Mouse (Mus musculus): ENCODE measurements around the gene Prkrip1. TPM values are rescaled to one million over a fixed set of nuclear protein-coding genes. Genes with fewer than 3 reads are reported as not detected.

The Prkrip1 gene
- polyA plus RNA-seq, 1 experiment from 2014 or later = 81.3 TPM

DNA sequence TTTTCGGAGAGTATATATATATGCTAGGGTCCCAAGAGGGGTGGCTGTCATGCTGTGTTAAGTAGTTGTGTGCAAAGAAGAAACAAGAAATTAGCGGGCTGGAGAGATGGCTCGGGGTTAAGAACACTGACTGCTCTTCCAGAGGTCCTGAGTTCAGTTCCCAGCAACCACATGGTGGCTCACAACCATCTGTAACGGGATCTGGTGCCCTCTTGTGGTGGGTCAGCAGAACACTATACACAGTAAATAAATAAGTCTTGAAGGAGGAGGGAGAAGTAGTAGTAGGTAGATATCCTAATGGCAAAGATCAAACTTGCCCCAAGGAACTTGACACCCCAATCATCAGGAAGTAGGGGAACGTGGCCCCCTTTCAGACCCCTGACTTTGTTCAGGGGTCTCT is 56.0 kb downstream of the Prkrip1 start:
- Histone ChIP-seq H3K9ac (ENCODE audit: low read length) (no peak overlapping the region), H3K4me2 (ENCODE audit: low read depth, low read length, severe bottlenecking) (no peak overlapping the region), H3K27me3 (ENCODE audit: control insufficient read depth, insufficient read depth, low read length) (no peaks in the 10 kb centered on the region), H3K4me1 (replicated peaks; ENCODE audit: control insufficient read depth, insufficient read depth, low read length) (no peaks in the 10 kb centered on the region), H3K4me3 (ENCODE audit: low read depth, low read length) (no peak overlapping the region), H3K27ac (ENCODE audit: low read depth, low read length) (no peak overlapping the region), H3K36me3 (ENCODE audit: control insufficient read depth, insufficient read depth, low read length) (peaks cover 3% of the 10 kb centered on the region; the same call in 1 of the 2 replicates), H3K9me3 (ENCODE audit: control insufficient read depth, low read length) (no peaks in the 10 kb centered on the region)
- 80% methylated on average over 5 of the region's 5 CpGs for WGBS
- ATAC-seq (replicated peaks; ENCODE audit: low FRiP score) (no peak), DNase-seq (ENCODE audit: low spot score) (no peak)

DNA sequence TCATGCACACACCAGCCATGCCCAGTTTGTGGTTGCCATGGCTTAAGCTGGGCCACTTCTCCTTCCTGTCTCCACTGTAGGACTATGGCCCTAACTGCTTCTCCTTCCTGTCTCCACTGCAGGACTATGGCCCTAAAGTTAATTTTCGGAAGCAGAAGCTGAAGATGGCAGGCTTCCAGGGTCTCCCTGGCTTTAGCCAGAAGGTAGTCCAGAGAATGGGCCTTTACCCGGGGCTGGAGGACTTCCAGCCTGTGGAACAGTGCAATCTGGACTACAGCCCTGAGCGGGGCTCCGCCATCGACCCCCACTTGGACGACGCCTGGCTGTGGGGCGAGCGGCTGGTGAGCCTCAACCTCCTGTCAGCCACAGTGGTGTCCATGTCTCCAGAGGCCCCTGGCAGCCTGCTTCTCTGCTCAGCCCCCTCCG is 58.7 kb downstream of the Prkrip1 start:
- Histone ChIP-seq H3K27me3 (ENCODE audit: control insufficient read depth, insufficient read depth, low read length) (no peaks in the 10 kb centered on the region), H3K4me1 (replicated peaks; ENCODE audit: control insufficient read depth, insufficient read depth, low read length) (no peaks in the 10 kb centered on the region; the same call in 1 of the 2 replicates)
- ATAC-seq (replicated peaks; ENCODE audit: low FRiP score) = no peak

DNA sequence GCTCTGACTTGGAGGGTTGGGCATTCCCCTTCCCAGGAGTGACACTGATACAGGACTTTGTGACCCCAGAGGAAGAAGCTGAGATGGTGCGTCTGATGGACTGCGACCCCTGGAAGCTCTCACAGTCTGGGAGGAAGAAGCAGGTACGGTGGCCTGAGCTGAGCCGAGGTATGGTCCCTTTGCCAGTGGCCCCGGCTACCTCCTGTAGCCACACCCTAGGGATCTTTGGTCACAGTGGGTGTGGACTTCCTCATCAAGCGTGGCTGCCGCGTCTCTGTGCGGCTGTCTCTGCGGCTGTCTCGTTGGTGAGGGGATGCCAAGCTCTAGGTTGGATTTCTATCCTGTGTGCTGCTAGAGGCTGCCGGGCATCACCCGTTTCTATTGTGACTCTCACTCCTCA is 59.4 kb downstream of the Prkrip1 start:
- DNase-seq (ENCODE audit: low spot score) = no peak
- peaks cover 3% of the 10 kb centered on the region; the same call in 1 of the 2 replicates for H3K36me3 ChIP-seq (ENCODE audit: control insufficient read depth, insufficient read depth, low read length)
- 91% methylated on average over 13 of the region's 13 CpGs for WGBS

More for the DNA sequence above, 58.7 kb downstream of the Prkrip1 start:
- Histone ChIP-seq H3K4me3 (ENCODE audit: low read depth, low read length) (no peak overlapping the region), H3K36me3 (ENCODE audit: control insufficient read depth, insufficient read depth, low read length) (peaks cover 3% of the 10 kb centered on the region; the same call in 1 of the 2 replicates), H3K4me2 (ENCODE audit: low read depth, low read length, severe bottlenecking) (no peak overlapping the region), H3K9ac (ENCODE audit: low read length) (no peak overlapping the region), H3K9me3 (ENCODE audit: control insufficient read depth, low read length) (no peaks in the 10 kb centered on the region), H3K27ac (ENCODE audit: low read depth, low read length) (no peak overlapping the region)
- 95% methylated on average over 10 of the region's 10 CpGs for WGBS
- no peak for DNase-seq (ENCODE audit: low spot score)

DNA sequence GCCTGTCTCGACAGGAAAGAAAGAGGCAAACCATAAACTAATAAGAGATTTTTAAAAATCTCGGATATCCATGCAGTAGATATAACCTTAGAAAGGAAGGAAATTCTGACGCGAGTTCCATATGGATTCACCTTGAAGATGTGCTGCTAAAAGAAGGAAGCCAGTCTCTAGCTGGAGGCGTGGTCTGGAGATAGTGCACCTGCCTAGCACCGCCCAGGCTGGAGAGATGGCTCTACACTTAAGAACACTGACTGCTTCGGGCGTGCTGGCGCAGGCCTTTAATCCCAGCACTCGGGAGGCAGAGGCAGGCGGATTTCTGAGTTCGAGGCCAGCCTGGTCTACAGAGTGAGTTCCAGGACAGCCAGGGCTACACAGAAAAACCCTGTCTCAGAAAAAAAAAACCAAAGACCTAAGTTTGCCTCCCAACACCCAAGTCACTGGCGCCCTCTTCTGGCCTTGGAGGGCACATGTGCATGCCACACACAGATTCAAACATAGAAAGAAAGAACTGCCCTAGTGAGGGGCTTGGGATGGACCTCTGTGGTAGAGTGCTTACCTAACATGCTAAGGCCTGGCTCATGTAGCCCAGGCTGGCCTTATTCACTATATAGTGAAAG is 61.0 kb downstream of the Prkrip1 start:
- Histone ChIP-seq H3K4me2 (ENCODE audit: low read depth, low read length, severe bottlenecking) (no peak overlapping the region), H3K4me3 (ENCODE audit: low read depth, low read length) (no peak overlapping the region), H3K4me1 (replicated peaks; ENCODE audit: control insufficient read depth, insufficient read depth, low read length) (no peaks in the 10 kb centered on the region; the same call in 1 of the 2 replicates), H3K36me3 (ENCODE audit: control insufficient read depth, insufficient read depth, low read length) (peaks cover 3% of the 10 kb centered on the region; the same call in 1 of the 2 replicates), H3K9me3 (ENCODE audit: control insufficient read depth, low read length) (no peaks in the 10 kb centered on the region), H3K27me3 (ENCODE audit: control insufficient read depth, insufficient read depth, low read length) (no peaks in the 10 kb centered on the region), H3K9ac (ENCODE audit: low read length) (no peak overlapping the region), H3K27ac (ENCODE audit: low read depth, low read length) (no peak overlapping the region)
- ATAC-seq (replicated peaks; ENCODE audit: low FRiP score) (no peak), DNase-seq (ENCODE audit: low spot score) (peak; percentile 74)
- WGBS = 75% methylated on average over 13 of the region's 13 CpGs

More for the DNA sequence above, 59.4 kb downstream of the Prkrip1 start:
- H3K27ac ChIP-seq (ENCODE audit: low read depth, low read length) = no peak overlapping the region
- no peak overlapping the region for H3K4me3 ChIP-seq (ENCODE audit: low read depth, low read length)
- H3K9ac ChIP-seq (ENCODE audit: low read length) = no peak overlapping the region
- H3K9me3 ChIP-seq (ENCODE audit: control insufficient read depth, low read length) = no peaks in the 10 kb centered on the region
- no peaks in the 10 kb centered on the region; the same call in 1 of the 2 replicates for H3K4me1 ChIP-seq (replicated peaks; ENCODE audit: control insufficient read depth, insufficient read depth, low read length)
- ATAC-seq (replicated peaks; ENCODE audit: low FRiP score) = no peak
- H3K4me2 ChIP-seq (ENCODE audit: low read depth, low read length, severe bottlenecking) = no peak overlapping the region
- H3K27me3 ChIP-seq (ENCODE audit: control insufficient read depth, insufficient read depth, low read length) = no peaks in the 10 kb centered on the region

DNA sequence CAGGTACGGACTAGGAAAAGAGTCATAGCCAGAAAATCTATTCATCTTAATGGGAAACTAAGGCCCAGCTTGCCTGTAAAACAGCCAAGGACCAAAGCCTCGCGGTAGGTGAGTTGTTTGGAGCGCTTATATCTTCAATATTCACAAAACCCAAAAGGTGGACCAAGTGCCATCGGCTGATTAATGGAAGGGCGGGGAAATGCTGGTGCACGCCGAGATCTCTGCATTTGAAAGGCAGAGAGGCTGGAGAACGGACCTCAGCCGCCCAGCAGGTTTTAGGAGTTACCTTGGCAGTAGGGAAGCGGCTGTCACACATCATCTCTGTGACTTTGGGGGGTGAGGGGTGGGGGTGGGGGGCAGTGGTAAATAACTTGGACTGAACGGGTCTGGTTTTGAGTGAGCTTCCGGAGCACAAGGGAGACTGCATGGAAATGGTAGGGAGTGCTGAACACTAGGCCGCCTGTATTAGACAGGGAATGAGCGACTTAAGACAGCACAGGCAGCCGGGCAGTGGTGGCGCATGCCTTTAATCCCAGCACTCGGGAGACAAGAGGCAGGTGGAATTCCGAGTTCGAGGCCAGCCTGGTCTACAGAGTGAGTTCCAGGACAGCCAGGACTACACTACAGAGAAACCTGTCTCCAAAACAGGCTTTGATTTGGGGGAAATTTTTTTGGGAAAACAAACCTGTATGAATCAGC is 62.3 kb downstream of the Prkrip1 start:
- no peaks in the 10 kb centered on the region; the same call in 1 of the 2 replicates for H3K4me1 ChIP-seq (replicated peaks; ENCODE audit: control insufficient read depth, insufficient read depth, low read length)
- H3K9me3 ChIP-seq (ENCODE audit: control insufficient read depth, low read length) = no peaks in the 10 kb centered on the region
- no peak overlapping the region for H3K27ac ChIP-seq (ENCODE audit: low read depth, low read length)
- no peaks in the 10 kb centered on the region for H3K27me3 ChIP-seq (ENCODE audit: control insufficient read depth, insufficient read depth, low read length)
- H3K4me3 ChIP-seq (ENCODE audit: low read depth, low read length) = peak overlapping the region; percentile 66
- peak overlapping the region; percentile 75 for H3K4me2 ChIP-seq (ENCODE audit: low read depth, low read length, severe bottlenecking)
- DNase-seq (ENCODE audit: low spot score) = no peak
- no peak for ATAC-seq (replicated peaks; ENCODE audit: low FRiP score)
- 7% methylated on average over 20 of the region's 20 CpGs for WGBS
- peaks cover 3% of the 10 kb centered on the region; the same call in 1 of the 2 replicates for H3K36me3 ChIP-seq (ENCODE audit: control insufficient read depth, insufficient read depth, low read length)
- peak overlapping the region; percentile 80 for H3K9ac ChIP-seq (ENCODE audit: low read length)

DNA sequence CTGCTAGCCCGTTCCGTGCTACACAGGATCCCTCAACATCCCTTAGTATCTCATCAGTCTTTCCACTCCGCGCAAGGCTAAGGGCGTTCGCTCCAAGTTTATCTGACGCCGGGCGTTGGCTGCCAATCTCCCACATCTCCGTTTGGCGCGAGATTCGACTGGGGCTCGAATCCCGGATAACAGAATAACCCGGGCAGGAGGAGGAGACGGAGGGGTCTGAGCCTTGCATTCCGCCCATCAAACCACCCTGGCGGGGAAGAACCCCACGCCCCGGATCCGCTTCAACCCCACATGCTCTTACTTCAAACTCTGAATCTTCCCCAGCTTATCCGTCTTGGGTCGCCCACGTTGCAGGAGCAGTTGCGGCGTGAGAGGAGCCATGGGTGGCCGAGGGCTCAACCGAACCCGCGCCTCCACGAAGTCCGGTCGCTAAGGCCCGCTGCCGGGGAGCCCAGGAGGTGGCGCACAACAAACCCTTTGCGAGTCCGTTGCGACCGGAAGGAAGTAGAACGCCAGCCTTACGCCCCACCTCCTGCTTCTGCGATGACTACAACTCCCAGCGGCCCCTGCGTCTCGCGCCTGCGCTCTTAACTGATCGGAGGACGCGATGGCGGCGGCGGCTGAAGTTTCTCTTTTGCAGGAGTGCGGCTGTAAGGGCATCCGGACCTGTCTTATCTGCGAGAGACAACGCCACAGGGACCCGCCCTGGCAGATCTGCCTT is 63.0 kb downstream of the Prkrip1 start, which contains the start of the genes Lrwd1 and Alkbh4:
TSS of gene Lrwd1 (minus strand) at position 504 of the 721 bp plus-strand sequence.
TSS of gene Alkbh4 (plus strand) at position 576 of the 721 bp plus-strand sequence.
- Histone ChIP-seq H3K36me3 (ENCODE audit: control insufficient read depth, insufficient read depth, low read length) (no peaks in the 10 kb centered on the region; the same call in 1 of the 2 replicates), H3K4me3 (ENCODE audit: low read depth, low read length) (peak within 1 kb of the TSS; percentile 66), H3K9ac (ENCODE audit: low read length) (peak within 1 kb of the TSS; percentile 80), H3K9me3 (ENCODE audit: control insufficient read depth, low read length) (no peaks in the 10 kb centered on the region), H3K4me2 (ENCODE audit: low read depth, low read length, severe bottlenecking) (peak within 1 kb of the TSS; percentile 75), H3K4me1 (replicated peaks; ENCODE audit: control insufficient read depth, insufficient read depth, low read length) (no peaks in the 10 kb centered on the region; the same call in 1 of the 2 replicates), H3K27ac (ENCODE audit: low read depth, low read length) (no peak within 1 kb of the TSS), H3K27me3 (ENCODE audit: control insufficient read depth, insufficient read depth, low read length) (no peaks in the 10 kb centered on the region)
- peak; percentile 97 for DNase-seq (ENCODE audit: low spot score)
- ATAC-seq (replicated peaks; ENCODE audit: low FRiP score) = peak; percentile 89
- WGBS = under 1% methylated on average over 60 of the region's 60 CpGs

Other genes starting within 250 kb of the Prkrip1 start
- gene Ssc4d, start 224.4 kb downstream of the Prkrip1 start, polyA plus RNA-seq (2014; fragmentation: Nextera tagmentation; extraction: Ambion mirVana) = 1.2 and 1.5 TPM in 2 replicates
- gene Zp3, start 218.9 kb downstream of the Prkrip1 start, polyA plus RNA-seq (2014; fragmentation: Nextera tagmentation; extraction: Ambion mirVana) = not detected in 2 replicates
- 35.4 and 37.0 TPM in 2 replicates for gene Dtx2, start 204.2 kb downstream of the Prkrip1 start, polyA plus RNA-seq (2014; fragmentation: Nextera tagmentation; extraction: Ambion mirVana)
- gene Upk3b, start 160.5 kb downstream of the Prkrip1 start, polyA plus RNA-seq (2014; fragmentation: Nextera tagmentation; extraction: Ambion mirVana) = not detected in 2 replicates
- 0.77 and 0.80 TPM in 2 replicates for gene Upk3bl, start 144.5 kb downstream of the Prkrip1 start, polyA plus RNA-seq (2014; fragmentation: Nextera tagmentation; extraction: Ambion mirVana)
- gene Rasa4, start 115.0 kb downstream of the Prkrip1 start, polyA plus RNA-seq (2014; fragmentation: Nextera tagmentation; extraction: Ambion mirVana) = 4.3 and 7.2 TPM in 2 replicates
- 253 and 261 TPM in 2 replicates for gene Polr2j, start 82.3 kb downstream of the Prkrip1 start, polyA plus RNA-seq (2014; fragmentation: Nextera tagmentation; extraction: Ambion mirVana)
- gene Lrwd1, start 62.9 kb downstream of the Prkrip1 start, polyA plus RNA-seq (2014; fragmentation: Nextera tagmentation; extraction: Ambion mirVana) = 48.1 and 53.3 TPM in 2 replicates
- gene Alkbh4, start 62.8 kb downstream of the Prkrip1 start, polyA plus RNA-seq (2014; fragmentation: Nextera tagmentation; extraction: Ambion mirVana) = 23.2 and 24.5 TPM in 2 replicates
- 8.4 and 9.3 TPM in 2 replicates for gene Orai2, start 28.2 kb downstream of the Prkrip1 start, polyA plus RNA-seq (2014; fragmentation: Nextera tagmentation; extraction: Ambion mirVana)
- 17.1 TPM in 2 replicates for gene Sh2b2, start 47.6 kb upstream of the Prkrip1 start, polyA plus RNA-seq (2014; fragmentation: Nextera tagmentation; extraction: Ambion mirVana)

All from forebrain, embryonic 11.5 days (tissue).